Mouse (Mus musculus) embryo, embryonic 9.5 days (tissue): ENCODE data around the gene Cntnap5b.
"Not testable (repeated sequence)": the region's sequence is repeated elsewhere in the genome, so short reads cannot be mapped to it uniquely, and the experiment has no call there.

ENCODE experiments used
- DNase-seq: peaks from one replicate; pipeline ENCODE4 v3.0.0-alpha.2; 2017; ENCODE audit errors: extremely low spot score

Cntnap5b gene

DNA sequence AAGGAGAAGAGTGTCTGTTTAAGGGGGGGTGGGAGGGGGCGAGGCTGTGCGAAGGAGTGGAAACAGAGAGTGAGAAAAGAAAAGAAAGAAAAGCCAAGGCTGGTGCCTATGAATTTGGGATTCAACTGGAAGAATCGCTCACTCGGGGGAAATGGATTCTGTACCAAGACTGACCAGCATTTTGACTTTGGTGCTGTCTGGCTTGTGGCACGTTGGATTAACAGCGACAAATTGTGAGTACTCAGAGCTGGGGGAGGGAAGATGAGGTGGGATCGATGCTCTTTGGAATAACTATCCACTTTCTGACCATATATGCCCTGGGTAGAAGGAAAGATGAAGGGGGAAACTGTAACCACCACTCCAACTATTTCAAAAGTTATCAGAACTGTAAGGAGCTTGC is at the start of gene Cntnap5b:
TSS of gene Cntnap5b (plus strand) at position 152 of the 400 bp plus-strand sequence.
- DNase-seq, result no peak

DNA sequence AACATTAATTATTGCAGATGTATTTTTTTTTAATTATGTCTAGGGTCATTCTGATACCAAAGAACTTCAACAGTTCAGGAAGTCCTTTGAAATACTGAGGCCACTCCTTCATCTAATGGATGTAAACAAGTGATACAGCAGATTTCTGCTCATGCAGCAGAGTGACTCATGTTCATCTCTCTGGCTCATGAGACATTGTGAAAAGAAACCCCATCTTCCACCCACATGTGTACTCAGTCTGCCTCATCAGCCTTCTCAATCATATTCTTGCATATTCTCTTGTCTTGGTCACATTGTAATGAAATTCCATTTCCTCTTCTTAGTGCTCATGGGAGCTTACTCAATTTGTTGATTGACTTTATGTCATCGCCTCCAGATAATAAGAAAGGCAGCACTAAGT is 12.6 kb upstream of the Cntnap5b start:
- DNase-seq, result no peak

DNA sequence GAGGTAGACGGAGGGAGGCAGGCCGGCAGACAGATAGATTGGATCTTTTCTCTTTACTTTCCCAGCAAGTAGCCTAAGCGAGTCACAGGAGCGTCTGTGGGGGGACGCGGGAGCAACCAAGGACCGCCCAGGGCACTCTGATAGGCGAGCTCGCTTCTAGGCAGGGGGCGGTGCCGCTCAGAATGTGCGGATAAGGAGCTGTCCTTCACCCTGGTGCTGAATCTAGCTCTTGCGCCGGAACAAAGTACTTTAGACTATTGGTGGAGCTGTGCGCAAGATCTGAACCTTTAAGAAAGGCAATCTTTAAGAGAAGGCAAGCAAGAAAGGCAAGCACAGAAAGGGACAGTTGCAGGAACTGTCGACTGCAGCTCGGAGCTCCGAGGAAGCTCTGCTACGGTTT is 382 bp upstream of the Cntnap5b start:
- peak; percentile 81 for DNase-seq

DNA sequence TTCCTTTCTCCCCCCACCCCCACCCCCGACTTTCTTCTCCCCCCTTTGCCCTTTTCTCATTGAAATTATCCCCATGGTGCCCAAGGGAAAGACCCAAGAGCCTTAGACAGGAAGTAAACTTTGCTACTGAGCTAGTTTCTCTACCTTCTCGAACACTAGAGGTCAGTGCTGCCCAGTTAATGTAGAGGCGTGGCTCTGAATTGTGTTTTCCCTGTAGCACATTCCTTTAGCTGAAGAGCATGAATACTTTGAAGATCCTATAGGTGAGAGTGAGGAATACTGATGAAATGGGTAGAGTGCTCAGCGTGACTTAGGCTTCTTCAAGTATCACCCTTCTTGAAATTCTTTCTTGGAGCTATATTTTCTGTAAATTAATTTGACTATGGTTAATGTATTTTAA is 1.6 kb downstream of the Cntnap5b start:
- DNase-seq, result peak; percentile 27

DNA sequence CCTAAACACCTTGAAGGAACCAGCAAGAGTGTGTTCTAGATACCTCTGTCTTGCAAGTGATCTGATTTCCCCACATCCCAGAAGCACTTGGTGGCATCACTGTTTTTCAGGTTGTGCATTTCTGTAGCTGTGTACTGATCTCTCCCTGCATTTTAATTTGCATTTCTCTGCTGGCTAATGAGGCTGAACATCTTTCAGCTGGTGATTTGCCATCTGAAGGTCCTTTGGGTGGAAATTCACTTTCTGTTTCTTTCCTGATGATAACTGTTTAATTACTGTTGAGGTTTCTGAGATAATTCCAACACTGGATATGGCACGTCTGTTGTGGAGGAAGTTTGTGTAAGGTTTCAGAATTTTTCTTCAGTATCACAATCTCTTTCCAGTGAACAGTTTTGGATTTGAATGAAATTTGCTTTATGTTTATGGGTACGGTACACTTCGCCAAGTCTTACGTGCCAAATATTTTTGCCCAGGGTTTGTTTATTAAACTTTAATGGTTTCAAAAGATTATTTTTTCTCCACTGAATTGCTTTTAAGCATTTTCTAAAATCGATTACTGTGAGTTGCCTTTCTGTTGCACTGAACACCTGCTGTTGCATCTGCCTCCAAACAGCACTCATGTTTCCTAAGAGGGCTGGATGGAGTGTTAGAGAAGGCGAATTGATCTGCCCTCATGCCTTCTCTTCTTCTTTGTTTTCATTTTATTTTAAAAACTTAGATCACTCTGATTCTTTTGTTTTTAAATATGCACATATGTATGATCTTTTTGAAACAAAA is 41.0 kb downstream of the Cntnap5b start:
- DNase-seq, result no peak

DNA sequence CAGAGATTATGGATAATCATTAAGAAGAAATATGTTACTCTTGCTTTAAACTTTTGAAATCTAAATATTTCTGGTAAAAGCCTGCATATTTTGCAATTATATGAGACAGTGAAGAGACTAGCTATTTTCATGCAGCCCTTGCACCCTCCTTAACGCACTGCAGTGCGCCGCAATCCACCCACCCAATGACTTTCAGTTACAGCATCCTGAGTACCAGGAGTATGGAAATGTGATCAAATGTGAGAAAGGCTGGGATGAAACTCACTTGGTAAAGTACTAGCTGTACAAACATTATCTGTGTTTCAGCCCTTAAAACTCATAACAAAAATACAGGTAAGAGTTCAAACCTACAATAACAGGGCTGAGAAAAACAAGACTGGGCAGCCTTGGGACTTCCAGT is 99.8 kb downstream of the Cntnap5b start:
- DNase-seq, result no peak

DNA sequence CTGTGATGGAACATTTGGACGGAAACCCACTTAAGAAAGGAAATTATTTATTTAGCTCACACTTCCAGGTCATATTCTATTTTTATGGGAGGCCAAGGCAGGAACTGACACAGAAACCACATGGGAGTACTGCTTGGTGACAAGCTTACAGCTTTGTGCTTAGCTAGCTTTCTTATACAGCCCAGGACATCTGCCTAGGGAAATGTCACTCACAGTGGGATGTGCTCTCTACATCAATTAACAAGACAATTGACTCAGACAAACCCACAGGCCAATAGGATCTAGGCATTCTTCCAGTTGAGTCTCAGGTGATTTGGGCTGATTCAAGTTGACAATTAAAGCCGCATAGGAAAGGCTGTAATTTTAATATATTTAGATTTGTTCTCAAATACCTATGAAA is 135.2 kb downstream of the Cntnap5b start:
- no peak for DNase-seq

DNA sequence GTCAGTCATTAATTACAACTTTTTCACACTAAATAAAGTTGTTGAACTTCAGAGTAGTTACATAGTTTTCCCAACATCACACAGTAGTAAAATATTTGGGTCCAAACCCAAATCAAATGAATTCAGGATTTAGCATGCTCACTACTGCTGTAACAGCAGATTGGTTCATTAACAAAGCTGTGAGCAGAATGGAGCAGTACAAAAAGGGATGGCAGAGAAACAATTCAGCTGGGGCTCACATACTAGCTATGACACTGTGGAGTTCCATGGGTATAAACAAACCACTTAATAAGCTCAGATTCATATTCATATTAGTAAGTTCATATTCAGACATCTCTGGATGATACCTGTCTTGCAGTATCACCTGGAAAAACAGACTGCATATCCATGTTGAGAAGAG is 170.9 kb downstream of the Cntnap5b start:
- DNase-seq, result no peak

DNA sequence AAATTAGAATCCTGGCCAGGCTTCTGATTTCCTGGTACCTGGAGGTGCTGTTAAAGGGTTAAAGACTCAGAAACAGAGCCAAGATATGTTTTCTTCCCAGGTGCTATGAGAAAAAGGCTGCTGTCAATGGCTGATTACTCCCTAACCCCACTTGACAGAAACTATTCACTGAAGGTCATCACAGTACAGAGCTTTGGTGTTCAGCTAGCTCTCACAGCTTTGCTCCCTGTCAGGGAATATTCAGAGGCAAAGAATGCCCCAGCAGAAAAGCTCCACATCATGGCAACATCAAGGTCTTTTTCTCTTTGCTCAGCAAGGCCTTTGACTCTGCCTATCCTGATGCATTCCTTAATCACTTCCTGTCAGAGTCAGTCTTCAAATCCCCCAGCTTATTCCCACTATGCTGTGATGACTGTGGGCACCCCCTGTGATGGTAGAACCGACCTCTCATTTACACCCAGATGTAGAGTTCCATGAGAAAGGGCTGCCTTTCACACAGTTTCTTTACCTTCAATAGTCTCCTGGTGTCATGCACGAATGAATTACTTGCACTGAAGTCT is 186.9 kb downstream of the Cntnap5b start:
- no peak for DNase-seq

DNA sequence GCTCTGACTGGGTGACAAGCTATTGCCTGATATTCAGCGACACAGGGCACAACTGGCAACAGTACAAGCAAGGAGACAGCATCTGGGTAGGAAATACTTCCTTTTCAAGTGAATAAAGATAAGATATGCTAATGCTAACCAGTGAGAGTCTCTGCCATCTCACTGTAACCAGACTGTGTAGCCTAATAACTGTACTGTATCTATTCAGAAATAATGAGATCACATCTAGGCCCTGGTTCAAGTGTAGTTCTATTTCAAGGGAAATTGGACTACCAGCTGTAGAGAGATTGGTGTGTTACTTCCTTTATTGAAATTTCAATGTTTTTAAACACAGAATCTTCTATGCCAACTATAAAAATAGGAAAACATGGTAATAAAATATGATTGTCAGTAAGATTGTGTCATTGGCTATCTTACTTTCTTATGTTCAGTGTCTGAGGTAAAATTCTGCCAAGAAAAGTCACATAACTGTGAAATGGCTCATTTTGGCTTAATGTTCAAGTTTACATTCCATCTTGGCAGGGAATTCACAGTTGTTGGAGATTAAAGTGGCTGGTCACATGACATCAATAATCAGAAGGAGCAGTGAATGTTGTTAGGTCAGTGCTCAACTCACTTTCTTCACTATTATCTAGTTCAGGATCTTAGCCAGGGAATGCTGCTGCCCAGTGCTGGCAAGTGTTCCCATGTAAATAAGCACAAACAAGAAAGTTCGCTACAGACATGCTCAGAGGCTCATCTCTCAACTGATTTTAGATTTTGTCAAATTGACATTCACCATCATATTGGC is 194.9 kb downstream of the Cntnap5b start:
- DNase-seq, result no peak

DNA sequence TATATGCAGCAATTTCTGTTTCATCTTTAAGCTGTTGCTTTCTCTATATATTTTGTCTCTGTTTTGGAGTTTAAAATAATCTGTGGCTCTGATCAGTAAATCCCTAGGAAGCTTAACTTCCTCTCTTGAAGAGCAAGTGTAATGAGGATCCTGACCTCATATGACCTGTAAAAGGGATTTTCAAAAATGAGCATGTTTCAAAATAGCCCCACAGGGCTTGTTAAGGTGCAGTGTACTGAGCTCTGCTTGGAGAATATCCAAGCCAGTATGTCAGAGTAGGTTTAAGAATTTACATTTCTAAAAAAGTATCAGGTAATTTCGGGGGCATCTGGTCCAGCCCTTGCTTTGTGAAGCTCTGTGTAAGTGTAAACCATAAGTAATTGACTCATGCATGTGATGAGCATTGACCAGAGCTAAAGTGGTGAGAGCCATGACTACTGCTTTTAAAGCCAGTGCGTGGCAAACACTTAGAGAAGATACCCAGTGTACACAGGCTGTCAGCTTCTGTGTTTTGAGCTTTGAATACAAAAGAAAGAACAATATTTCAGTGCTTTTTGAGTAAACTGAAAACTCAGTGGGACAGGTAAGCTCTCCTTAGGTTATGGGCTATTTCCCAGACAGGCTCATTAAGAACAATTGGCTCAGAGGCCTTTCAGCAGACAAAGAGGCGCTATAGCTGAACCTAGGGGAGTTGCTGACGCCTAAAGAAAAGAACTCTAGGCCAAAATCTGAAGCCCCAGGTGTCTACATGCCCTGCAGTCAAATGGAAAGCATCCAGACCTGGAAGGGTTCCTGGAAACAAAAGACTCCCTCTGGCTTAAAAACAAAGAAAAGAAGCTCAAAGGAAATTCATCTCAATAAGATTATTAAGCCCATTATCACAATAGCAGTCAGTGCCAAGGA is 197.9 kb downstream of the Cntnap5b start:
- DNase-seq, result no peak

DNA sequence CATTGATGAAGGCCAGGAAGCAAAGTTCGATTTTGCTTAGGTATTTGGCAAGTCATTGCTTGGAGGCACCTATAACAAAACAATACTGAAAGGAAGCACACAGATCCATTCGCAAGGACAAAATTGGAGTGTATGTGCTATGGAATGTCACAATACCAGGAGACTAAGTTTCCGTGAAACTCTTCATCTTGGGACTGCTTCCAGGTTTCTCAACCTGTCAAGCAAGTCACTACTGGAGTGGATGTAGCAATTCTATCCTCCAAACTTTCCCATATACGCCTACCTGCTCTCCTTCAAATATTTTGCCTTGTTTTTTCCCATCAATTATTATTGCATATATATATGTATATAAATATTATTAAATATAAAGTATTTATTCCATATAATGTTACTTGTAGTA is 228.7 kb downstream of the Cntnap5b start:
- not testable (repeated sequence) for DNase-seq

DNA sequence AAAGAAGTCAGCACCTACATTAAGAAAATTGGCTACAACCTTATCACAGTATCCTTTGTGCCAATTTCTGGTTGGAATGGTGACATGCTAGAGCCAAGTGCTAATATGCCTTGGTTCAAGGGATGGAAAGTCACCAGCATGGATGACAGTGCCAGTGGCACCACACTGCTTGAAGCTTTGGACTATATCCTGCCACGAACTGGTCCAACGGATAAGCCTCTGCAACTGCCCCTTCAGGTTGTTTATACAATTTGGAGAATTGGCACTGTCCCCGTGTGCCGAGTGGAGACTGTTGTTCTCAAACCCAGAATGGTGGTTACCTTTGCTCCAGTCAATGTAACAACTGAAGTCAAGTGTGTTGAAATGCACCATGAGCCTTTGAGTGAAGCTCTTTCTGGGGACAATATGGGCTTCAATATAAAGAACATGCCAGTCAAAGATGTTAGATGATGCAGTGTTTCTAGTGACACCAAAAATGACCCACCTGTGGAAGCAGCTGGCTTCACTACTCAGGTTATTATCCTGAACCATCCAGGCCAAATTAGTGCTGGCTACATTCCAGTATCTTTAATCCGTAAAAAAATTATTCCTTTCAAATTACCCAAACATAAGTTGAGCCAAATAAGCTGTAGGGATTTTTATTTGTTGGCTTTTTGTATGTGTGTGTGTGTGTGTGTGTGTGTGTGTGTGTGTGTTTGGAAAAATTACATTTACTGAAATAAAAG is 233.6 kb downstream of the Cntnap5b start:
- no peak for DNase-seq

DNA sequence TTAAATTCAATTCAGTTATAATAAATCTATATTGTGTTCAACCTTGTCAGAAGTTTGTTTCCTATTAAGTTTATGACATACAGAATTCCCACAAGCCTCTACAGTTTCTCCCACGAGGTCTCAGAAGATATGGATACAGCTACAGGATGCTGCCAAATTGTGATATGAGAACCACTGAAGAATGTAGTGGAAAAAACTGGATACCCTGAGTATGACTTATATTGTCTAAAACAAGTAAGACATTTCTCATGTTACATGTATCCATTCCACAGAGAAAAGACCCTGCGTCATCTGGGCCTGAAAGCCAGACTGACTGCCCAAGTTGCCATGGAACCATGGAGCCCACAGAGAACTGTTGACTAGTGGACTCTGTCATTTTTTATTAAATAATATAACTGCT is 269.2 kb downstream of the Cntnap5b start:
- DNase-seq, result no peak

DNA sequence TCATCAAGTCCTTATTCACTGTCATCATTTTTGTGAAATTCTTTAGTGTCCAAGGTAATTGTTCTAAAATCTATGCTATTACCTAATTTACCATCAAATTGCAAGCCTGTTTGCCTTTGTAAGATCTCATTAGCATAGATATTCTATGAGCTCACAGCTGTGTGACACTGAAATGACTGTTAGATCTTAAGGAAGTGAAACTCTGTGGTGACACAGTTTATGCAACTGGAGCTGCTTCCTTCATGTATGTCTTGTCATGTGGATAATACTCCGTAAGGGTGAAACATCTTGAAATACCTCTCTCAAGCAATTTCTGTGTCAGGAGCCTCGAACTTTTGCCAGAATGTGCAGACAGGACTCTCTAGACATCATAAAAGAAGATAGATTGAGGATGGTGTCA is 307.2 kb downstream of the Cntnap5b start:
- DNase-seq, result no peak

DNA sequence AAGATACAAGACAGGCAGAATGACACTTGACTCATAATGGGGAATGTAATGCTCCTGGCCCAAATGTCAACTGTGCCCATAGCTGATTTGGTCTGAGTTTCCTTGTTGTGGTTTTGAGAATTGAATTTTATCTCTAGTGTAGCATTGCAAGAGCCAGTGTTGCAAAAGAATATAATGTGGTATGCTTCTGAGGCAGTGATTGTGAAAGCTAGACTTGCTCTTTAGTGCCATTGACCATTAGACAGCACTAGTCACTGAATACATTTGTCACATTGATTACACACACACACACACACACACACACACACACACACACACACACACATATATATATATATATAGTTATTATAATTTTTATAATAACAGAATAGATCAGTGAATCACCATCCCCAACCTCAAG is 328.0 kb downstream of the Cntnap5b start:
- DNase-seq, result no peak

DNA sequence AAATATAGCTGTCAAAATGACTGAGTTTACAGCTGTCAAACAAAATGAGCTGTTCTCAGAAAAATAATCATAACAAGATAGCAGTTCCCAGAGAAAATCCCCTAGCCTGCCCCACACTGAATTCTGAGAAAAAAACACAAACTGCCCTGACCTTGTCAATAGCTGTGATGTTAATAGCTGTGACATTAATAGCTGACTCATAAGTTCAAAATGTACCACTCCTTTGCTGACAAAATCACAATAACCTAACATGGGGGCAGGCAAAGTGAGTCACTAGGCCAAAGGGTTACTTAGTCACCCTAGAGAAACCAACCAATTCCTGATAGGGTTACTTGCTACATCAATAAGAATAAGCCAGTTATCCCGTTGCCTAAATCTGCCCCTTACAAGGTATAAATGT is 328.5 kb downstream of the Cntnap5b start:
- DNase-seq, result no peak

DNA sequence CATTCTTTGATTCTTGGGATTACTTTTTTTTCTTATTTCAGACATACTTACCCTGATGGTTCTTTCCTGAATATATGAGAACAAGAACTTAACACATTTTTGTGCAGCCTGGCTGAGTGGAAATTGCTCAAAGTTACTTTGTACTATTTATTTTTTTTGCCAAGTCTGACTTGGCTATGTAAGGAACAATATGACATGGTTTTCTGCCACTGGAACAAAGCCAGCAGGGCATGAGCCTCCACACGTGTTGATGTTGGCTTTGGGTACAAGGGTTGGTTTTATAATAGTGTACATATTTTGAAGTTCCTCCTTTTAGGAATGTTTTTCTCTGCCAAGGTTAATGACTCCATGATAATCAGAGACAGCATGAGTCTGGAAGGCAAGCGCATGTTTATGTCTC is 331.8 kb downstream of the Cntnap5b start:
- no peak for DNase-seq

DNA sequence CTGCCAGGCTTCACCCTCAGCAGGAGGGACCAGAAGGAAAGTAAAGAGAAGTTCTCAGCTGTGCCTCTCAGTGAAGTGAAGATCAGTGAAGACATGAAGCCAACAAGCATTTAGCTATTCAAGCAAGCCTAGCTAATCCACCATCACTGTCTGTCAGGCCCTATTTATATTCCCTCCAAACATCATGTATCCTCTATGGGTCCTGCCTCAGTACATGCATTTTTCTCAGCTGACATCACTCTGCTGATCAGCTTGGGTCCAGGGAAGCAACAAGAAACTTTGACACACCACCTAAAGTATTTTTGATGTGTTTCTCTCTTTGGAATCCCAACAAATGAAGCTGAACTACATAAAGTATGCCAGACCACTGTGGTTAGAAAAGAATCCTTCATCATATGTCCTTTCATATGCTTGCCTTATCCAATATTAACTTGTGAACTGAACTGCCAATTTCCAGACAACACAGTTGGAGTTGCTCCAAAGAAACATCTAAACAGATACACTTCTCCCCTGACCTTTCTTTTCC is 349.9 kb downstream of the Cntnap5b start:
- no peak for DNase-seq

DNA sequence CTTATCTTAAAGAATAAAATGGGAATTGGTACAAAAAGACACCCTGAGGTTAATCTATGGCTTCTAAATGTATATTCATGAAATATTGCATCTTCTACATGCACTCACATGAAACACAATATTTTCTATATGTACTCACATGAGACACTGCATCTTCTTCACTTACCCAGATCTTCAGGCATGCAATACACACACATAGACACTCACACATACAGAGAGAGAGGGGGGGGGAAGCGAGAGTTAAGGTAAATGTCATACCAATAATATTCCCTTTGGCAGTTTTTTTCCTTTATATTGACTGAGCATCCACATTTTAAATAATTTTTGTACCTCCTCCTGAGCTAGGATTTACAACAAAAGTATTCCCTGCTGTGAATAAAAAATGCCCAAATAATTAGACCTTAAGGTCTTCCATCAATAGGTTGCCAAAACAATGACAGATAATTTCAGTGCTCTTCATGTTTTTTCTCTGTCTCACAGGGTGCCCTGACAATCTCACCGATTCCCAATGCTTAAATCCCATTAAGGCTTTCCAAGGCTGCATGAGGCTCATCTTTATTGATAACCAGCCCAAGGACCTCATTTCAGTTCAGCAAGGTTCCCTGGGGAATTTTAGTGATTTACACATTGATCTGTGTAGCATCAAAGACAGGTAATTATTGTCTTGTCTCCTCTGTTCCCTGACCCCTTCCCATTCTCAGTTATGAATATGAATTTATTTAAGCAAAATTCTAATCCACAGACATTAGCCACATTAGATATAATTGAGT is 391.2 kb downstream of the Cntnap5b start:
- DNase-seq, result no peak
